Mouse (Mus musculus) mouse trophoblast stem cell (cell line): Measurements from ENCODE around the gene Cgref1.

ENCODE experiments used
- in situ Hi-C, 2 experiments: fragments of 300-500 bp; cut with MseI, MboI; formaldehyde crosslinking; loops; 2 replicates in 1 of 2; 3 replicates in 1 of 2; pipeline ENCODE4 v1.15.1; 2025

The Cgref1 gene

DNA sequence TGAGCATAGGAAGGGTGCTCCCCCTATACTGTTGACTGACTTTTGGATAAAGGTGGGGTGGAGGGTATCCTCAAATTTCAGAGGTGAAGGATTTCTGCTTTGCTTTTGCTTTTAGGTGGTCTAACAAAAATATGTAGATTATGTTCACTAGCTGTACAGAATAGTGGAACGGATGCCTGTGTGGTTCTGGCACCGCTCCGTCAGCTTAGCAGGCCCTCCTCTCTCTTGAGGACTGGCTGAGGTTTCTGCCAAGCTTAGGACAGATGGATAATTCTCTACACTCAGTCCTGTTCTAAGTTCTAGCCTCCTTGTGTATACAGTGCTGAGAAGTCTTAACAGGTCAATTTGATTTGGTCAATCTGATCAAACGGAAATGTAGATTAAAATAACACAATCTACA is 5.1 kb upstream of the Cgref1 start:
- in situ Hi-C loops: no loop called here

DNA sequence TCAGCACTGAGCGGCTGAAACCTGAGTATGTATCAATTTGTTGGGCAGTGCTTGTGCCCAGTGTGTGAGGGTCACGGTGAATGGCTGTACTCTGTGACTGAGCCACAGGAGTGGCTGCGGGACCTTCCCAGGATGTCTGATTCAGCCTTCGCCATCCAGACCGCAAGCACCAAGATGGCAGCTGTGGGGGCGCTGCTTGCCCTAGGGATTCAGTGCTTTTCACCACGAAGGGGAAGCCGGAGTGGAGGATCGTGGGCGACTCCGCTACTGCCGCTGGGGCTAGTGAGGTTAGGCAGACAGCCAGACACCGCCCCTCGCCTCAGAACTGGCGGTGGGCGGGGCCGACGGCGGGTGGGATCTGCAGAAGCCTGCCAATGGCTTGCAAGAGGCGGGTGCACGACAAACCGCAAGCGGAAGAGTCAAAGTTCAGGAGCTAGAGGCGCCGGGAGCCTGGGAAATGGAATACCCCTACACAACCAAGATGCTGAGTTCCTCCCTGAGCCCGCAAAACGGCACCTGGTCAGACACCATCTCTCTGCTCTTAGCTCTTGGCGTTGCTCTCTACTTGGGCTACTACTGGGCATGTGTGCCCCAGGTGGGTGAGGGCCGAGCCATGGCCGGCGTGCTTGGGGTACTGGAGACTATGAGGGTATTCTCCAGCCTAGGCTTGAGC is 4.4 kb upstream of the Cgref1 start:
- in situ Hi-C loops: no loop called here

DNA sequence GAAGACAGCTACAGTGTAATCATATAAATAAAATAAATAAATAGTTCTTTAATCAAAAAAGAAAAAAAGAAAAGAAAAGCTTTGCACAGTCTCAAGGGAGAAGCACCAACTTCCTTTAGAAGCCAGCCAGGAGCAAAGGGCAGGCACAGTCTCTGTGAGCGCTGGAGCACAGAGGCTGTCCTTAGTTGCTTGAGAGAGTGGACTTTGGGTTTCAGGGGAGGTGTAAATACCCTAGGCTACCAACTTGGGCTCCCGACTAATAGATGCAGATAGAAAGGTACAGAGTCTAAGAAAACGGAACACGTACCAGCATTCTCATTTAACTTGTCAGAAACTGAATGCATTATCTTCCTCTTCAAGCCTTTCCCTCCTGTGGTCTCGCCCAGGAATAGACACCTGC is 3.2 kb upstream of the Cgref1 start:
- in situ Hi-C loops: no loop called here

DNA sequence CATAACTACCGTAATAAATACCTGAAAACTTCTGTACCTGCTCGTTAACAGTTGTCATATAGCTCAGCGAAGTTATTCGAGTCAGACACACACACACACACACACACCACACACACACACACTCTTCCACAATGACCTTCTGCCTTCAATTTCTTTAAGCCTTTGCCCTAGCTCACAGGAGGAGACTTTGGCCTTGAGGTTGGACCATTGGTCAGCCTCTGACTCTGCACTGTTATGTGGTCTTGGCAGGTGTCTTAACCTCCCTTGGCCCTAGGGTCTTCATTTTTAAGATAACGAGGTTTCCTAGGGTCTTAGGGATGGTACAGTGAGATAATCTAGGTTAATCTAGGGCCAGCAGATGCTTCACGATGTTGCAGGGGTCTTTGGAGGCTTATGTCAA is 1.0 kb downstream of the Cgref1 start:
- in situ Hi-C loops: no loop called here

DNA sequence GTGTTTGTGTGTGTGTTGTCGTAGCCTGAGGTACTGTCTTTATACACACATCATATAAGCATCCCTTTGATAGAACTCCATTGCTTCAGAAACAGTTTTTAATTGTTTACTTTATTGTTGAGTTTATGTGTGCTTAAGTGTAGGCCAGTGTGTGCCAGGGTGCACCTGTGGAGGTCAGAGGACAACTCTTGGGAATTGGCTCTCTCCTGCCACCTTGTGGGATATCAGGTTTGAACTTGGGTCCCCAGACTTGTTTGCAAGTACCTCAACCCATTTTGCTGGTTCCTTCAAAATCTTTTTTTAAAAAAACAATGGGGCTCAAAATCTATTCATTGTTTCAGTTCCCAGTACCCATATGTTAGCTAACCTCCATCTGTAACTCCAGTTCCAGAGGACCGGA is 2.4 kb downstream of the Cgref1 start:
- in situ Hi-C loops: no loop called here

DNA sequence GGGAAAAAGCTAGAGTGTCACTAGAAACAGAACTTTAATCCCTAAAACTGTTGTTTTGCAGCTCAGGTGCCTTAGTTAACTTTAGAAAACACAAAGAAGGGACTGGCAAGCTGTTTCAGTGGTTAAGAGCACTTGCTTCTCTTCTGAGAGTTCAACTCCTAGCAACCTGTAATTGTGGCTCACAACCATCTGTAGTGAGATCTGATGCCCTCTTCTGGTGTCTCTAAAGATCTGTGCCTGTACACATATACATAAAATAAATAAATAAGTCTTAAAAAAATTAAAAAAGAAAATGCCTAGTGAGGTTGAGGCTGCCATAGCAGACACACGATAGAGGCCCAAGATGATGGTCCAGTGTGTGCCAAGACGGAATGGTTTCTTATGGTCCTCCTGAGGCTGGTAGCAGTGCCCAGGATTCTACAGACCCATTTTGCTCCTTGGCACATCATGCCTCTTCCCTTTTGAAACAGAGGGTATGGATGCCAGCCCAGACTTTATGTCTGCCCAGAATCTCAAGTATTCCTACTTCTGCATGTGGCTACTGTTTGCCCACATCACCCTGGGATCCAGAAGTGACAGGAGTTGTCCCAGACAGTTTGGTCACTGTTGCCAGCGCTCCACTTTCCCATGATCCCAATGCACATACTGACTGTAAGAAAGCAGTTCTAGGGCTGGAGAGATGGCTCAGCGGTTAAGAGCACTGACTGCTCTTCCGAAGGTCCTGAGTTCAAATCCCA is 10.5 kb downstream of the Cgref1 start:
- in situ Hi-C loops: no loop called here

DNA sequence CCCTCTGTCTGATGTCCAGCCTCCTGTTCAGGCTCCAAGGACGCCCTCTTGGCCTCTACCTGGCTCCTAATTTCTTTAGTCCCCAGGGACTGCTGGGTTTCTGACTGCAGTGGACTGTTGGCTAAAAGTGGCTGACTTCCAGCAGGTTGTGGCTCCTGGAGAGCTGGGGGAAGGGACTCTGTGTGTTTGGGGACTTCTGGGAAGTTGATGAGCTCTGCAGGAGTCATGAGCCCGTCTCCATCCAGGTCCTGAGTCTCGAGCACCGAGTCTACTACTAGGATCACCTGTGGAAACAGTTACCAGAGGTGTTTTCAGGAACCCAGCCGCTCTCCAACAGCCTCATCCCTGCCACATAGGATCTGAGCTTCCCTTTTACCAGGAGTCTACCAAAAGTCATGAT is 11.7 kb downstream of the Cgref1 start:
- in situ Hi-C loops: no loop called here

DNA sequence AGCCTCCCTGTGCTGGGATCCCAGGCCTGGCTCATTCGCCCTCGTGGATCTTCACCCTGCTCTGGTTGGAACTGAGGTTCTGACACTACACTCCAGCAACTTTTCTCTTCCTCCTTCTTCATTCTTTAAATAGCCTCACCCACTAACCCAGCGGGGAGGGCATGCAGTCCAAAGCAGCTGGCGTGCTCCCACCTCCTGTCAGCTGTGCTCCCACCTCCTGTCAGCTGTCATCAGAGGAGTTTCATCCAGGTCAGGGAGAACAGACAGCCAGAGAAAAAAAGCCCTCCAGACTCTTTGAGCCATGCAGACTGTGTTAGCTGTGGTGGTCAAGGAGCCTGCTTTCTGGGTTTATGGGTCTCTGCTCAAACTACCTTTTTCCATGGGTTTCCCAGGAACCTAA is 14.0 kb downstream of the Cgref1 start:
- in situ Hi-C loops: no loop called here

DNA sequence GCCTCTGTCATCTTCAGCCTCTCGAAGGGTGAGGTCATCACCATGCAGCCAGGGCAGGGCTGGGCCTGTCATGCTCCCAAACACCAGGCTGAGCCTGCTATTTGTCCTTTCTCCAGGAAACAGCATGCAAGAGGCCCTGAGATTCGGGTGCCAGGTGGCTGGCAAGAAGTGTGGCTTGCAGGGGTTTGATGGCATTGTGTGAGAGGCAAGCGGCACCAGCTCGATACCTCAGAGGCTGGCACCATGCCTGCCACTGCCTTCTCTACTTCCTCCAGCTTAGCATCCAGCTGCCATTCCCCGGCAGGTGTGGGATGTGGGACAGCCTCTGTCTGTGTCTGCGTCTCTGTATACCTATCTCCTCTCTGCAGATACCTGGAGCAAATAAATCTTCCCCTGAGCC is 14.5 kb downstream of the Cgref1 start:
- in situ Hi-C loops: no loop called here

DNA sequence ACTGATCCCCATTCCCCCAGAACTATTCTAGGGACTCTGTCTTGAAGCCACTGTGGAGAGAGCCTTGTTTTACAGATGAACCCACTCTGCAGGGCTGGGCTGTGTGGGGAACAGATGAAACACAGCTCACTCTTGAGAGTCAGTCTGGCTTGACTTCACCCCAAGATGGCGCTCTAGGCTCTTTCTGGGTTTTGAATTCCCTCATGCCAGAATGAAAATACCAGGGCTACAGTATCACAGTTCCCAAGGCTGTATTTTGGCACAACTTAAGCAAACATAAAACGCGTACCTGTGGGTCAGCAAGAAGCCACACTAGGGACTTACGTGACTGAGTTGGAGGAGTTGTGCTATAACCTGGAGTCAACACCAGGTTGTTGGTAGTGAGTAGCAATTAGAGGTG is 15.3 kb downstream of the Cgref1 start:
- in situ Hi-C loops: no loop called here

DNA sequence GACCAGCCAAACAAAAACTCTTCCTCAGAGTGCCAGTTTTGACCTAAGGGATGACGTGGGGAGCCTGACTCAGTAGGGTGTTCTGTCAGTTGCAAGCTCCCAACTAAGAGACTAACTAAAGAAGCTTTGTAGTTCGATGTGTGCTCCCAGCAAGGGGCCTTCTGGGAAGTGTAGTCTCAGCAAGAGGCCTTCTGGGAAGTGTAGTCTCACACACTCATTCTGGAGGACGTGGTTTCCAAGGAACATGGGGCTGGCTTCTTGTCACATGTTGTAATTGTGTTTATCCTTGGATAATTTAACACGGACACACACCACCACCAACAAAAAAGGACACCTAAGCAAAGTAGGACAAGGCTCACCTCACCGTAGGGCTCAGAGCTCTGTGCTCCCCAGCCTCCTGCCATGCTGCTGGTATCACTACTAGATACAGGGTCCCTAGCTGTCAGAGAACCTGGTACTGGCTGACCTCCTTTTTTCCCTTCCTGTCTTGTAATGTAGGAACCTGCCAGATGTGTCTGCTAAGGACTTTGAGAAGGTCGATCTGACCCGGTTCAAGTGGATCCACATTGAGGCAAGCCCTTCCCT is 17.4 kb downstream of the Cgref1 start:
- in situ Hi-C loops: no loop called here

DNA sequence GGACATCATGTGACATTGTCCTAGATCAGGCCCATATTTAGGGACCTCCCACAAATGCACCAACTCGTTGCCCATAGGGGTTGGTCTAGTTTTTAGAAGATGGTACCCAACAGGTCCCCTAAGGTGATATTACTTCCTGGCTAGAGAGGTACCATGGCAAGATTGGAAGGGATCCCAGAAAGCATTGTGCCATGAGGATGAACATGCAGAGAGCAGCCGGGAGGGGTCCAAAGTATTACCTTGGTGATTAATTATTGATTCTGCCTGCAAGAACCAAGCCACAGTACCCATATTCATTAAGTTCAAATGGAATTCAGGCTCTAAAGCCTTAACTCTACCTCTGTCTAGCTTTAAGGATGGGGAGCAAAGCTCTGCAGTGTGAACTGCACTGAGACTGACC is 19.3 kb downstream of the Cgref1 start:
- in situ Hi-C loops: no loop called here

DNA sequence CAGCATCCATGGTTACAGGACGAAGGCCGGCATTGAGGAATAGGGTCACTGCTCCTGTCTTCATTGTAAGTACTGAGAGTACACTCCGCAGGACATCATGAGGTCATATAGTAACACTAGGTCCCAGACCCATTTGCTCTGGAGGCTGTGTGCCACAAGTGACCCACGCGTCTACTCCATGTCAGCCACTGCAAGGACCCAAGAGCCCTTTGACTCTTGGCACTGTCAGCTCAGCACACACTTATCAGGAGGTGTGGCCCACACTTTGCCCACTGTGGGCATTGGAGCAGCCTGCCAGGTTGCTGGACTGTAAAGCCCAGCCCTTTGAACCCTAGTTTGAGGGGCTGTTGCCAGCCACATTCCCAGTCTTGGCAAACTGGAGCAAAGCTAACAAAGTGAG is 20.2 kb downstream of the Cgref1 start:
- in situ Hi-C loops: no loop called here

DNA sequence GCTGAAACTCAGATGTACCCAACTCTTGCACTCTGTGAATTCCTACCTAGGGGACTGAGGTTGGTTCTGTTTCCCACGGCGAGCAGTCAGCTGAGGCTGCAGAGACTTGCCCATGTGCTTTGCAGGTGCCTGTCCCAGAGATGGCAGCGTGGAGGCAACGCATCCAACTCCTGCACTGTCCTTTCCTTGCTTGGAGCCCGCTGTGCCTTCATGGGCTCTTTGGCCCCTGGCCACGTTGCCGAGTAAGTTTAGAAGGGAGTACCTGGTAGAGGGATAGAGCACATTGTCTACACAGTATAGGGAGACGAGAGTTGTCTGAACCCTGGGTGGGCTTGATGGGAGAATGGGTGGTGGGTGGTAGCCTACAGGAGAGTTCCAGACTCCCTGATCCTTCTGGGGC is 20.8 kb downstream of the Cgref1 start:
- in situ Hi-C loops: no loop called here

DNA sequence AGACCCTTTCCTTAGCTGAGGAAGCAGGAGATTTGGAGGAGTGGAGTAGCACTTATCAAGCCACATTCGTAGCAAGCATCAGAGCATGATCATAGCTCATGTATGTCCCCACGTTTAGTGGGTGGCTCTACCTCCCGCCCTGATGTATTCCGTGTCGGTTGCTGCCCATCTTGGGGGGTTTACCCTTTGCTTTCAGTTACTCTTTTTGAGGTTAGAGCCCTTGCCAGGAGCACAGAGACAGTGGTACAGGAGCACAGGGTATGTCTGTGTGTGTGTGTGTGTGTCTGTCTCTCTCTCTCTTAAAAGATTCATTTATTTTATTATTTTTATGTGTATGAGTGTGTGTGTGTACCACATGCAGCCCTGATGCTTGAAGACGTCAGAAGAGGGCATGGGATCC is 22.3 kb downstream of the Cgref1 start:
- in situ Hi-C loops: no loop called here

DNA sequence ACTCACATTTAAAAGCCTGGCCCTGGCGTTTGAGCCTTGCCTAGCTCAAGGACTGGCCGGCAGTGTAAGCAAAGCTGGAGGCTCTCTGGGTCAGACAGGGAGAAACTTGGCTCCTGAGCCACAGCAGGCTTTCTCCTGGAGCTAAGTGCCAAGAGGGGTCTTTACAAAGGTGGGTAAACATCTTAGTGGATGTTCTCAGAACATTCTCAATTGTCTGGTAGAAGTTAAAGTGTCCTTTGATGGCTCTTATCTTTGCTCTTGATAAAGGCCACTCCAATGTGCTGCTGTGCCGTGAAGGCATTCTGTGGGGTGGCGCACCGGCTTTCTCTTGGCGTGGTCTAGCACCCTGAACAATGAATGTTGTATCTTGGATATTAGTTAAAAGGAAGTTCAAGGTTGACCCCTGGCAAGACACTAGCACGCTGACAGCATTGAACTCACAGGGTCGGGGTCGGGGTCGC is 22.8 kb downstream of the Cgref1 start:
- in situ Hi-C loops: no loop called here

DNA sequence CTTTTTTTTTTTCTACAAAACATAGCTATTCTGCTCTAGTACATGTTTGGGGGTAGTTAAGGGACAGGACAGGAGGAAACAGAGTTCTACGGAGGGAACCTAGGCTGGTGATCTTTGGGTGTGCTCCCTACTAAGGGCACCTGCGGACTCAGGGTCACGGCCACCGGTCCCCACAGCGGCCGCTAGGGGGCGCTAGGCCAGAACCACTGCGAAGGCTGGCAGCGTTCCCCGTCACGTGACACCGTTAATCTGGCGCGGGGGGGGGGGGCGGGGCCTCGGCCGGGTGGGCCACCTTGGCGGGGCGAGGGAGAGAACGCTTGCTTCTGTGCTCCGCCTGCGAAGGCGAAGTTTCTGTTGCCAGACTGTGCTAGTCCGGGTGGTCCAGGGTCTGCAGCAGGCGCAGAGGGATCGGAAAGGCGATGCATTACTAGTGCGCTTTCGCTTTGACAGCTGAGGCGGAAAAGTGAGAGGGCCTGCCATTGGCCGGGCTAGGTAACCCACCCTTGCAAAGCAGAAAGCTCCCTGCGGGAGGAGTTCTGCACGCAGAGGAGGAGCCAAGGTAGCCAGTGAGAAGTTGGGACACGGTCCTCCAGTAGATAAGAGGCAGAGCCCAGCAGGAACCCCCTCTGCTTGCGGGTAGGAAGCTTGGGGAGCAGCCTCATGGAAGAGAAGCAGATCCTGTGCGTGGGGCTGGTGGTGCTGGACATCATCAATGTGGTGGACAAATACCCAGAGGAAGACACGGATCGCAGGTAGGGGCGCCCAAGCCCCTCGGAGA is 23.9 kb downstream of the Cgref1 start, which contains the start of gene Khk:
Gene Khk, plus strand, starts transcription at position 176 of the 778 bp plus-strand sequence.
- in situ Hi-C loops: no loop called here

DNA sequence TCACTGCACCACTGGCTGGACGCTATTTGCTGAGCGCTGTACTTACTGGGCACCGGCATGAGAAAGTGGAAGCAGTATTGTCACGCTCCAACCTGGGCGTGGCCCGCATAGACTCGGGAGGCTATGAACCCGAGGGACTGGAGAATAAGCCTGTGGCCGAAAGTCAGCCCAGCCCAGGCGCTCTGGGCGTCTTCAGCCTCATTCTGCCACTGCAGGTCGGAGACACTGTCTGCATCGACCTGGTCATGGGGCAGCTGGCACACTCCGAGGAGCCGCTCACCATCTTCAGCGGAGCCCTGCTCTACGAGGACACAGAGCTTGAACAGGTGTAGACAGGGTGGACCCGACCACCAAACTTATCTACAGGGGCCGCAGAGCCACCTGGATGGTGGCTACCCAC is 24.8 kb downstream of the Cgref1 start:
- in situ Hi-C loops: no loop called here

DNA sequence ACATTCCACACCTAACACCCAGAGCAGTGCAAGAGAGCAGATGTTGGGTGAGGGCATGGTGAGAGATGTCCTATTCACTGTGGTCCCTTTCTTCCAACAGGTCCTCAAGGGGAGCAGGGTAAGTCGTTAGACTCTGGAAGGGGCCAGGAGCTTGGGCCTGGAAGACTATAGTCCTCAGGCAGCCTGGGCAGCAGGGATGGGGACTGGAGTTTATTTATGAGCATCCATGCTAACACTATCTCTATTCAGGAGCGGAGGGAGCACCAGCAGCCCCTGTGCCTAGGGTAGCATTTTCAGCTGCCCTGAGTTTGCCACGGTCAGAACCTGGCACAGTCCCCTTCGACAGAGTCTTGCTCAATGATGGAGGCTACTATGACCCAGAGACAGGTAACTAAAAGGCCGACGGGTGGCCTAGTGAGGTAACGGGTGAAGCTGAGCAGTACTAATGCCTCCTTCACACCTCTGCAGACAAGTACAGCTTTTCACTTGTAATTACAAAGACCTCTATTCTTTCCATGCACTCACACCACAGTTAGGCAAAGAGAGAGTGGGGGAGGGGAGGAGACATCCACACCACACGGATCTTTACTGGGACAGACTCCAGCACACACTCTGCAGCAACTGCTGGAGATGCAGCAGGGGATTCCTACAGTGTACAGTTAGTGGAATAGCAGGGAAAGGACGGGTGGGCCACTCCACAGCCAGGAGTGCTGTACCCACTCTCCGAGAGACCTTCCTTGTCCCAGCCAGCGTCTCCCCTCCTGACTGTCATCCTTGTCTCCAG is 25.4 kb downstream of the Cgref1 start:
- in situ Hi-C loops: no loop called here

DNA sequence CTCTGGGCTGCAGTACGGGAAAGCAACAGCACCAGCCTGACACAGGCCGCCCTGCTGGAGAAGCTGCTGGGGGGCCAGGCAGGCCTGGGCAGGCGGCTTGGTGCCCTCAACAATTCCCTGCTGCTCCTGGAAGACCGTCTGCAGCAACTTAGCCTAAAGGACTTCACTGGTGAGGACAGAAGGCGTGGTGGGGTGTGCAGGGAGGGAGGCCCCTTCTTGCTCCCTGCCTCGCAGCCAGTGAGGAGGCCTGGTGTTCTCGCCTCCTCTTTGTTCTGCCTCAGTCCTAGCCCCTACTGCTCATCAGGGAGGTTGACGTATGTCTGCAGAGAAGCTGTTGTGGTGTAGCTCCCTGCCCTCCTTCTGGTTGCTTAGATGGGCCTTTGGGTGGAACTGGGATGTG is 26.7 kb downstream of the Cgref1 start:
- in situ Hi-C loops: no loop called here

DNA sequence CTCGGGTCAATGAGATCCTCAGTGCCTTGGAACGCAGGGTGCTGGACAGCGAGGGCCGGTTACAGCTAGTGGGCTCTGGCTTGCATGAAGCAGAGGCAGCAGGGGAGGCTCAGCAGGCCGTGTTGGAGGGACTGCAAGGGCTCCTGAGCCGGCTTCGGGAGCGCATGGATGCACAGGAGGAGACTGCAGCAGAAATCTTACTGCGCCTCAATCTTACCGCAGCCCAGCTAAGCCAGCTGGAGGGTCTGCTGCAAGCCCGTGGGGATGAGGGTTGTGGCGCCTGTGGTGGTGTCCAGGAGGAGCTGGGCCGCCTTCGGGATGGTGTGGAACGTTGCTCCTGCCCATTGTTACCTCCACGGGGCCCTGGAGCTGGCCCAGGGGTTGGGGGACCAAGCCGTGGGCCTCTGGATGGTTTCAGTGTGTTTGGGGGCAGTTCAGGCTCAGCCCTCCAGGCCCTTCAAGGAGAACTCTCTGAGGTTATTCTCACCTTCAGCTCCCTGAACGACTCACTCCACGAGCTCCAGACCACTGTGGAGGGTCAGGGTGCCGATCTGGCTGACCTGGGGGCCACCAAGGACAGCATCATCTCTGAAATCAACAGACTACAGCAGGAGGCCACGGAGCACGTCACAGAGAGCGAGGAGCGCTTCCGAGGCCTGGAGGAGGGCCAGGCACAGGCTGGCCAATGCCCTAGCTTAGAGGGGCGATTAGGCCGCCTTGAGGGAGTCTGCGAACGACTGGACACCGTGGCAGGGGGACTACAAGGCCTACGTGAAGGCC is 27.3 kb downstream of the Cgref1 start:
- in situ Hi-C loops: no loop called here
